Mouse (Mus musculus): ENCODE measurements around the gene Znrf1. TPM values are rescaled to one million over a fixed set of nuclear protein-coding genes. Genes with fewer than 3 reads are reported as not detected.
A peak's percentile ranks its signal among the peaks of the same experiment; 100 is the strongest.

The Znrf1 gene
- total RNA-seq, 2 experiments from 2014 or later: 144 to 151 TPM

DNA sequence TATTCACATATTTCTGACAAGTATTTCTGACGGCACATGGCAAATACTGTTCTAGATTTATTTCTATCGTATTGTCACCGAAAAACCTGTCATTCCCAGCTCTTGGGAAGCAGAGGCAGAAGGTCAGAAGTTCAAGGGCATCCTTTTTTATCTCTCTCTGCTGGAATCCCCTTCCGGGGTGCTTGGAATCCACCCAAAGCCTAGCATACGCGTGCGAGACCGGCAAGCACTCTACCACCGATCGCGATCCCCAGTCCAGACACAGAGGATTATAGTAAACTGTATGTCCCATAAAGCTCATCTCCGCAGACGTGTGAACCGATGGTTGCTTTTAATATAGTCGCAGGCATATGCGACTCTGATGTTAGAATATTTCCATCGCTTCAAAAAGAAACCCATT, 4.3 kb upstream of the Znrf1 start:
- DNase-seq (ENCODE audit: low spot score in 2 of 2): no peak

DNA sequence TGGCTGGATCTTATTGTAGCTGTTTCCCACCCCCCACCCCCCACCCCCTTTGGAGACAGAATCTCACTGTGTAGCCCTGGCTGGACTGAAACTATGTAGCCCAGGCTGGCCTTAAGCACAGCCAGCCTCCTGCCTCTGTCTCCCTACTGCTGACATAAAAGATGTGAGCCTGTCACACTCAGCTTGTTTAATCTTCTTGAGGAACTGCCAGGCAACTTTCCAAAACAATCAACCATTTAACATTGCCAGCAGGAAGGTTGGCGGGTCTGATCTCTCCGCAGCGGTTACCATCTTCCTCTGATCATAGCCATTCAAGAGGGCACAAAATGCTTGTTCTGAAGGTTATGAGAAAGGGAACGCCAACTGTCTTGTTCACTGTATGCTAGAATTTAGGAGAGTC, 2.4 kb upstream of the Znrf1 start:
- no peak for DNase-seq (ENCODE audit: low spot score in 2 of 2)

DNA sequence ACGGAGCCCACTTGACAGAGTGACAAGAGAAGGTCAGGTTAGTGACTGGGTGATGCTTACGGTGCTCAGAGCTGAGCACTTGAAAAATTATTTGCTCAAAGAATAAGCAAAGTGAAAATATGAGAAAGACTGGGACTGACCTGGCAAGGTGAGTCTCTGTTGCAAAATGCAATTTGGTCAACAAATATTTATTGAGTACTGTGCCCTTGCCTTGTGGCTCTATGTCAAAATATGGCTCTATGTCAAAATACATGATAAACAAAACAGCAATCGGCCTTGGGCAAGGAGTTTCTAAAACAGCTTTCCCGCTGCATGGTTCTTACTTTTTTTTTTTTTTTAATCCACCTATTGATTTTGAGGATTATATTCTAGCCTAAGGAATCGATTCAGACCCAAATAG, 406 bp upstream of the Znrf1 start:
- no peak for DNase-seq (ENCODE audit: low spot score in 2 of 2)

DNA sequence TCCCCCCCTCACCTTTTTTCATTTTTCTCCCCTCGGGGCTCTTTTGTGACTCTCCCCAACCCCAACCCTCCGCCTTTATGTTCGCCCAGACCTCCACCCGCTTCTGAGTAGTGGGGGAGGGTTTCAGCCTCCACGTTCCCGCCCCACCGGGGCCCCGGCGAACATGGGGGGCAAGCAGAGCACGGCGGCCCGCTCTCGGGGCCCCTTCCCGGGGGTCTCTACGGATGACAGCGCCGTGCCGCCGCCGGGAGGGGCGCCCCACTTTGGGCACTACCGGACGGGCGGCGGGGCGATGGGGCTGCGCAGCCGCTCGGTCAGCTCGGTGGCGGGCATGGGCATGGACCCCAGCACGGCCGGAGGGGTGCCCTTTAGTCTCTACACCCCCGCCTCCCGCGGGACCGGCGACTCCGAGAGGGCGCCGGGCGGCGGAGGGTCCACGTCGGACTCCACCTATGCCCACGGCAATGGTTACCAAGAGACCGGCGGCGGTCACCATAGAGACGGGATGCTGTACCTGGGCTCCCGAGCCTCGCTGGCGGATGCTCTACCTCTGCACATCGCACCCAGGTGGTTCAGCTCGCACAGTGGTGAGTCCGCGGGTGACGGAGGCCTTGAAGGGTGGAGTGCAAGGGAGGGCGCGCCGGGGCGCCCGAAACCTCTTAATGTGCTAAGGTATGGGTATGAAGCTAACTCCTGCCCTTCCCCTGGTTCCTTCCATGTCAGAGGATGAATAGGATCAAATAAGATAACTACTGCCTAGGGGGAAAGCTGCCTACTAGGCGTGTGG, 1.3 kb downstream of the Znrf1 start:
- peak; percentile 37 to 50 for DNase-seq (ENCODE audit: low spot score in 2 of 2)

DNA sequence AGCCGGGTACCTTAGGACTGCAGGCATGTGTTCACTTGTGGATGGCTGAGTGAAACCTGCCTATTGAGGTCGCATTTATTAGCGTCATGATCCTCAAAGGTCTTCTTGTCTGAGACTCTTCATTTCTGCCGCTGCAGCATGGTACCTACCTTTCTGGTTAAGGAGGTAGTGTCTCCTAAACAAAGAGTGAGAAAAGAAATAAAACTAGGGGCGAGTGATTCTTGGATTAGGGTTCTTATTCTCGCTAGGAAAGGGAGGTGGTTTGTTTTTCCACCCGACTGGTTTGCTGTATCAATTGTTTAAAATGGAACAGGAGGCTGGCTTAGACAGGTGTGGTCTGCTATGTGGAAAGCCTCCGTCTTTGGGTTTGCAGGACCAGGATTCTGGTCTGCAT, 1.9 kb downstream of the Znrf1 start:
- DNase-seq (ENCODE audit: low spot score in 2 of 2): no peak

DNA sequence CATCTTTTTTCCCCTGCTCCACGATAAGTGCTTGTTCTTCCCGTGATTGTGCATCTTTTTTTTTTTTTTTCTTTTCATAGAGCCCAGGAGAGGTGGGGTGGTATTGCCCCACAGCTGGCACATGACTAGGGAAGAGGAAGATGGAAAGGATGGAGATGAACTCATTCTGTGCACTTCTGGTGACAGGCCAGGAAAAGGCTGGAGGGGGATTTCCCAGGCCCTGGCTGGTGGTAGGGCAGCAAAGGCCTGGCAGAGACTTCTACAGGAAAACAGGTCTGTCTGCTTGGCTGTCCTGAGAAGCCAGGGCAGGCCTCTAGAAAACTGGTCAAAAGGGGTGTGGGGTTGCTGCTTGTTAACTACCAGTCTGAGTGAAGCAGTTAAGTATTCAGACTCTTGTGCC, 2.3 kb downstream of the Znrf1 start:
- DNase-seq (ENCODE audit: low spot score in 2 of 2): no peak

DNA sequence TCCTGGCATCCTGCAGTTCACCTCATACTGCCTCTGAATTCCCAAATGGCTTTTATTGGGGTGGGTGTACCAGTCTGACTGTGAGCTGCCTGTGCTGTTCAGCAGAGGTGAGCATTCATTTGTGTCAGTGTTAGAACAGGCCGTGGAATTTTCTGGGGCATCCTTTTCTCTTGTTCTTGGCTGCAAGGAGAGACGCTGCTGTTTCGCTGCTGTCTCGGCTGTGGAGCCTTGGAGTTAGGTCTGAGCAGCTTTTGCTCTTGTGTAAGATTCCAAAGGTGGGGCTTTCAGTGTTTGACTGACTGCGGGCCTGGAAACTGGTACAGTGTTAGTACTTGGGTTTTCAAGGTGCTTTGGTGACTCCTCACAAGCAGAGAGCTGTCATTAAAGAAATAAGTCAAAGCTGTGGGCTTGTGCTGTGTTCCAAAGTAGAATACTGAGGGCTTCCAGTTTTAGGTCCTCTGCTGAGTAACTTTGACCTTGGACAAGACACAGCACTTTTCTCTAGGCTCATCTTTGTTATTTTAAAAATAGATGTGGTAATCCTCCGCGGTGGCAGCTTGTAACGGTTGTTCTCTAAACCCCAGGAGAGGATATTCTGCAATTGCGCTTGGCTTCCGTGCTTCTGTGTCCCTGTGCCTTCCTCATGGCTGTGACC, 3.7 kb downstream of the Znrf1 start:
- no peak for DNase-seq (ENCODE audit: low spot score in 2 of 2)

DNA sequence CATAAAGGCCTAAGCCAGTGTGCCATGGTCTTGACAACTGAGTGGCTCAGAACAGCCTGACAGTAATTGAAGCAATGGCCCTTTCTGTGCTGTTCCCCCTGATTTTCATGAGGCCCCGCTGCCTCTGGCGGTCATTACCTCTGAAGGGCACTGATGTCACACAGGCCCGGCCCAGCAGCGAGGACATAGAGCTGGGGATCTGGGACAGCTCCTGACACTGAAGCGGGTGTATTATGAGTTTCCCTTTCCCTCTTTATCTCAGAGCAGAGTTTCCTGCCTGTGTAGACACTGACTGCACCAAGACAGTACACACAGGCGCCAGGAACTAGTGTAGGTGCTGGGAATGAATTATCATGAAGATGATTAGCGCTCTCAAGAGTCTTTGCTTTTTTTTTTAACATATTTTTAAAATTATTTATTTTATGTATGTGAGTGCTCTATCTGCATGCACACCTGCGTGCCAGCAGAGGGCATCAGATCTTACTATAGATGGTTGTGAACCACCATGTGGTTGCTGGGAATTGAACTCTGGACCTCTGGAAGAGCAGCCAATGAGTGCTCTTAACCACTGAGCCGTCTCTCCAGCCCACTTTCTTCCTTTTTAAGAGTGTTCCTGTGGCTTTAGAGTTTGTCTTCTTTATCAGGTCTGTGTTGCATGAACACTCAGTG, 7.9 kb downstream of the Znrf1 start:
- no peak for DNase-seq (ENCODE audit: low spot score in 2 of 2)

DNA sequence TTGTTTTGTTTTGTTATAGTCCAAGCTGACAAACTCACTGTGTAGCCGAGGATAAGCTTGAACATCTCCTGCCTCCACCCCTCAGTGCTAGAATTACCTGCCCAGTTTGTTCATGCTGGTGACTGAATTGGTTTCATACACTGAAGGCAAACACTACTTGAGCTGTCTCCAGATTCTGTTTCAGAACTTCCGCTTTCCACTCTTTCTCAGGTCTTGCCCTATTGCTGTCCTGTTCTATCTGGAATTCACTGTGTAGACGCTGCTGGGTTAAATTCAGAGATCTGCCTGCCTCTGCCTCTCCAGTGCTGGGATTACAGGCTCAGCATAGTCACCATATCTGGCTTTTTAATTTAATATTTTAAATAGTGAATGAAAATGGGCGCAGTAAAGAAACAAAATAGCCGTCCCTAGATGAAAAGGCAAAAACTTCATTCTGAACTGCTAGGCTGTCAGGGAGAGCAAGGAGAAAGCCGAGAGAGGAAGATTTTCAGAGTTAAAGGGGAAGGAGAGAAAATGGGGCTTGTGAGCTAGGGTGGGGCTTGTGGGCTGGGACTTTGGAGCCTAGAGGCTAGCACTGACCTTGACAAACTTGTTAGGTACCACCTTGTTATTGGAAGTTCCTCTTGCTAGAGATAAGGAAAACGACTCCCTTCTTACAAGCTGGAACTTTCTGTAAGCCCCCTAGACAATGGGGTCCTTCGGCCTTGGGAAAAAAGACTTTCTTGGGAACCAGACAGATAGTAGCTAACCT, 9.7 kb downstream of the Znrf1 start:
- DNase-seq (ENCODE audit: low spot score in 2 of 2): no peak

DNA sequence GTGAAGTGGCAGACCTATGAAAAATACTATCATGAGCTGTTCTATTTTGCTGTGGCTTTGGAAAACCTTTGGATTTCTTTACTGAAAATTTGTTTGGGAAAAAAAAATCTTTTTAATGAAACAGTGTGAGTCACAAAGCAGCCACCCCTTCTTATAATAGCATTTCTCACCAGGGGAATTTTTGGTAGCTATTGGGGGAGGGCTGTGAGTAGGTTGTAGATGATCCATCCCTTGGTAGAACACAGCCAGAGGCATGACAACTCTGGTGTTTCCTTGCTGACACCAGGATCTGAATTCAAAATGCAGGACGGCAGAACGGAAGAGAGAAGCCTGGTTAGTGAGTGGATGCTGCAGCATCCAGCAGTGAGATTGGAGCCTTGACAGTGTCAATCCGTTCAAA, 11.2 kb downstream of the Znrf1 start:
- peak; percentile 18 to 36 for DNase-seq (ENCODE audit: low spot score in 2 of 2)

DNA sequence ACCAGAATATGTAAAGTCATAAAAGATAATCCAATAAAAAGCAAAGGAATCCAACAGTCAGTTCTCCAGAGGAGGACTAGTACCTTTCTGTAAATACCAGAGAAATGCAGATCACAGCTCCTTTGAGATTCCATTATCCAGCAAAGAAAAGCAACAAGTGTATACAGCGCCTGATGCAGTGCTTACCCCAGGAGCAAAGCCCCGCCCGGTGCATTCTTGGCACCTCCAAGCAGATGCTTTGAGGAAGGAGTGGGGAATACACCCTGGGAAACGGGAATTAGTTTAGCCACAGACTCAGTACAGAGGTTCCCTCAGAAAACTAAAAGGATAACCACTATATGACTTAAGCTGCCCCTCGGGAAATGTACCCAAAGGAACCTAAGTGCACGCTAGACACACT, 12.3 kb downstream of the Znrf1 start:
- no peak for DNase-seq (ENCODE audit: low spot score in 2 of 2)

DNA sequence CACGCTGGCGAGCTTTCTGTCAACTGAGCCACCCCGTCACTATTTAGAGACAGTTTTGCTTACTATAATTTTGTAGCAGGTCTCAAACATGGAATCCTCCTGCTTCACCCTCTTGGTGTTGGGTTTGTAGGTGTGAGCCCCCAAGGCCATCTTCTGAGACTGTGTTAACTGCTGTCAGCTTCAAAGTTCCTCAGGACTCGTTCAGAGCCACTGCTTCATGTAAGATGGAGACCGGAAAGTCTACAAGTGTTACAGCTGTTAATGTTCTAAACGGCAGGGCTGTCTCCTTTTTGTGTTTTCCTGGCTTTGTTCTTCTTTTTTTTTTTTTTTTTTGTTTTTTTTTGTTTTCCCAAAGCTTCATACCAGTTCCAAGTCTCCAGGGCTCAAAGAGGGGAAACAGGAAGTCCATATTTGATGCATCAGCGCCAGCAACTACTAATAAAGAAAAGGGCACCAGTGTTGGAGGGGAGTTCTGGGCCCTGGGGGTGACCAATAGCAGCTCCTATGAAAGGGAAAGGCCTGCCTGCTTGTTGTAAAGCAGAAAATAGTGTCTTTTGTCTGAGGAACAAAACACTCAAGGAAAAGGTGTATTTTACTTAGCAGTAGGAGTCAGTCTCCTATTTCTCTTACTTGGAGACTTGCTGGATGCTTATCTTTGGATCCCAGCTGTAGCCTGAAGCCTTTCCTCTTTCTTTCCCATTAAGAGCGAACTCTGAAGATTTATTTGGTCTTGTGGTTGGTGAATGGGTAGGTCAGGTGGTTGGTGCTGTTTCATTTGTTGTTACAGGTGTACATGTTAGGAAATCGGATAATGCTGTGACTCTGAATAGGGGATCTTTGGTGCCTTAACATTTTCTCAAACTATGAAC, 14.3 kb downstream of the Znrf1 start:
- no peak for DNase-seq (ENCODE audit: low spot score in 2 of 2)

DNA sequence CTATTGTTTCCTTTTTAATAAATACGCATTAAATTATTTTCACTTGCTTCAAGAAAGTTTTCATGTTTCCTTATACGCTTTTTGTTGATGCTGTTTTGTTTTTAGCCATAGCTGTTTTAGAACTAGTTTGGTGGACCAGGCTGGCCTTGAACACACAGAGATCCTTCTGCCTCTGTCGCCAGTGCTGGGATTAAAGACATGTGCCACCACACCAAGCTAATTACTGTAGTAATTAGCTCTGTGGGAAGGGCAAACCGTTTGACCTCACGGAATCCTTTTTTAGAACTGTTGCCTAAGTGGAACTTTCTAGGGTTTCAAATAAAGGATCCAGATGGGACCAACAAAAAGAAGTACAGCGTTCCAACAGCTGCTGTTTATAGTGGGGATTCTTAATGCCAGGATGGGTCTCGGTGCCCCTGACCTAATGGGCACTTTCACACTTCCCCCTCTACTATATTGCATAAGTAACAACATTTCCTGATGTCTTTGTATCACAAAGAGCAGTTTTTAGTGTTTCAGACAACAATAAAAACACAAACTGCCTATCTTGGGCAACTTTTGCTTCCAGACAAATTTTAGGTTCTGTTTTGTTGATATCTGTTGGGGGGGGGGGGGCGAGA, 15.7 kb downstream of the Znrf1 start:
- DNase-seq (ENCODE audit: low spot score in 2 of 2): no peak

DNA sequence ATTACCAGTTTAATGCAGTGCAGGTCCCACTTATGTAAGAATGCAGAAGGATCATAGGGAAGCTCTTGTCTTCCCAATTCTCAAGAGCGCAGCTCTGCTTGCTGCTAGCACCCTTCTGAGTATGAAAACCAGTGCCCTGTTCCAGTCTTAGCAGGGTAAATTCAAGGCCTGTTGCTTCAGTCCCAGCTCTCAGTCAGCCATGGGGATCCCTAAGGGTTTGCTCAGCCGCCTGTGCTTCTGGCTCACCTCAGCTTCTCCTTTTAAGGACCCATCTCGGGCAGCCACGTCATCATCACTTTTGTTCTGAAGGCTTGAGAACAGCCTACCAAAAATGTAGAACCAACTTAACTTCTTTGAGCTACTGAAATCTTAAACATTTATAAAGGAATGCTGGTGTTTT, 25.9 kb downstream of the Znrf1 start:
- DNase-seq (ENCODE audit: low spot score in 2 of 2): no peak

DNA sequence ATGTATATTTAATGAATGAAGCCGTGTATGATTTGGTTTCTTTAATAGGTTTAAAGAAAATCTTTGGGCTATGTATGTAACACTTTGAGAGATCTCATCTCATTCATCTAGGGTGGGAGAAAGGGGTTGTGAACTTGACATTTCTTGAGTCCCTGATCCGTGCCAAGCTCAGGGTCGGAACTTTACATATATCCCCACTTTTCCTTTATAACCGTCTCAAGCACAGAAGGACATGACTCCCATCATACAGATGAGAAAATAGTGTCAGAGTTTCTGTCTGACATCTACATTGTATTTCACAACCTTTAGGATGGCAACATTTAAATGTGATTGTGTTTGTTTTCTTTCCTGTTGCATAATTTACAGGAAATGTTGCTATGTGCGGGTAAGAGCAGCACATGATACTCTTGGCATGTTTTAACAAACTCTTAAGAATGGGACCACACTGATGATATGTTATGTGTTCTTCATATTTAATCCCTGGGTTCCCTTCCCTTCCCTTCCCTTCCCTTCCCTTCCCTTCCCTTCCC, 26.4 kb downstream of the Znrf1 start:
- no peak for DNase-seq (ENCODE audit: low spot score in 2 of 2)

DNA sequence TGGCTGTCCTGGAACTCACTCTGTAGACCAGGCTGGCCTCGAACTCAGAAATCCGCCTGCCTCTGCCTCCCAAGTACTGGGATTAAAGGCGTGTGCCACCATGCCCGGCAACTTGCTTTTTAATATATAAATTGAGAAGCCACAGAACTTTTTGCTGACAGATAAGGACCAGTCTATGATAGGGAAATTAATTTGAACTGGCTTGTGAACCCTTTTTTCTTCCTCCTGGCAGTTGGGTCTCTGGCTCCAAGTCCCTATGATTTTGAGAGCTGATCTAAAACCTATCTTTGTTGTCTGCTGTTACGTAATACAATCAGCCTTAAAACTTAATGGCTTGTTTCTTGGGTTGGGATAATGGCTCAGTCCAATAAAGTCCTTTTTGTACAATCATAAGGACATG, 27.2 kb downstream of the Znrf1 start:
- DNase-seq (ENCODE audit: low spot score in 2 of 2): no peak

DNA sequence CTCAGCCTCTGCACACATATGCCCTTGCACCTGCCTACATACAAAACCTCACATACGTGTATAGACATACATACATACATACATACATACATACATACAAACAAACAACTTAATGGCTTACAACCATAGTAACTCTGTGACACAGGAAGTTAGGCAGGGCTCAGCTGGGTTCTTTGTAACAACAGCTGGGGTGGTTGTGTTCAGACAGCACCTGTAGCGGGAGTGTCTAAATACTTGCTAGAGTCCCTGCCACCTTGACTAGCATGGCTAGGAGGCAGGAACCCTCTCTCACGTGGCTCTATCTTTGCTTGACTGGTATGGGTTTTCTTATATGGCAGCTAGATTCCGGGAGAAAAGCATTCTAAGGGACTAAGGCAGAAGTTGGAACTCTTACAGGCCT, 27.8 kb downstream of the Znrf1 start:
- no peak for DNase-seq (ENCODE audit: low spot score in 2 of 2)

DNA sequence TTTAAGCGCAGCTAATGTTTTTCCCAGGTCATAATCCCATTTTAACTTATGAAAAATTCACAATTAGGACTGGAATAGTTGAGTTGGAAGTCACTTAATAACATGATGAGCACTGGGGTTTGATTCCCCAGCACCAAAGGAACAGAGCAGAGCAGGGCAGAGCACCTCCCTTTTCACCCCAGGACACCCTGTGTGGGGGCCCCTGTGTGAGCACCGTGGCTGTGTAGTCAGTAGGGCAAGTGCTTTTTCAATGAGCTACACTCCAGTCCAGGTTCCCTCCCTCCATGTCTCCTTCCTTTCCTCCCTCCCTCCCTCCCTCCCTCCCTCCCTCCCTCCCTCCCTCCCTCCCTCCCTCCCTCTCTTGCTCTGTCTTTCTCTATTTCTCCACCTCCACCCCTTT, 28.2 kb downstream of the Znrf1 start:
- no peak for DNase-seq (ENCODE audit: low spot score in 2 of 2)

DNA sequence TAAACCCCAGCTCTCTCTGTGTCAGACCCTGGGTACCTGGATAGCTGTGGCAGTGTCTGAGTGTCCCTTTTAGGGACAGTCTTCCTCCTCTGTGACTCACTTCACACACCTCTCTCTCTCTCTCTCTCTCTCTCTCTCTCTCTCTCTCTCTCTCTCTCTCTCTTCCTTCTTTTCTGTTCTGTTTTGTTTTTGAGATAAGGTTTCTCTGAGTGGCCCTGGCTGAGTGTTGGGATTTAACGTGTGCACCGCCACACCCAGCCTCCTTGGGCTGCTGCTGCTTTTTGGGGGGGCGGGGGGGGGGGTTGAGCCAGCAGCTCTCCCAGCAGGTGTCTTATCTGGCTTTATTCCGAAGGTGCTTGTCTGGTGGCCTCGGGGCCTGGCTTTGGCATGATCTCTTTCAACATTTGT, 29.9 kb downstream of the Znrf1 start:
- no peak for DNase-seq (ENCODE audit: low spot score in 2 of 2)

DNA sequence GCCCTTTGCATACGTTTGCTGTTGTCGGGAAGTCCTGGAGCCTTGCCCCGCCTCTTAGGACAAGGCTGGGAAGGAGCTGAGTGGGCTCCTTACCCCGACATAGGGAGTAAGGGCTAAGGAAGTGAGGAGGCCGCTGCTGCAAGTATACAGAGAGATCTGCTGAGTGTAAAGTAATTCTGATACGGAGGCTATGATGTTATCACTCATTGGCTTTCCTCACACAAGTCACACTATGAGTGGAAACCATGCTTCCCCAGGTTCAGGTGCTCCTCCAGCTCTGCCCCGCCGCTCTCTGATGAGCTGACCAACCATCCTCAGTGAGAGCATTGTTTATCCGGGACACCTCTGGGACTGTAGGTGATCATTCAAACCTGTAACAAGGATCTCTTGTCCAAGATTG, 30.4 kb downstream of the Znrf1 start:
- no peak for DNase-seq (ENCODE audit: low spot score in 2 of 2)
